Mouse (Mus musculus): ENCODE measurements around the gene Clps. TPM values are rescaled to one million over a fixed set of nuclear protein-coding genes. Genes with fewer than 3 reads are reported as not detected.

The Clps gene
- total and polyA plus RNA-seq, 3 experiments = not detected

DNA sequence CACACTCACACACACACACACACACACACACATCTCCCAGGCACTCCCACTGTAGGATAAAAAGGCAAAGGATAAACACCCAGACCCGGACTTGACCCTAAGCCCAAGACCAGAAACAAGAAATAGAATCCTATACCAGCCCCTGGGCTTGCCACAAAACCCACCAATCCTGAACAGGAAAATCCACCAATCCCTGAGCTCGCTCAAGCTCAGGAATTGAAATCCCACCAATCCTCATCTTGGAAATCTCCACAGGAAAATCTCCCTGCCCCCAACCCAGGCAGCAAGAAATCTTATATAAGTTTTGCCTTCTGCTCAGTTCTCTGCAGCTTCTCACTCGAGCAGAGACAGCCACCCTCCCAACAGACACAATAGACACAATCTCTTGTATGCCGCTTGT, 31.4 kb downstream of the Clps start:
- Histone ChIP-seq H3K4me3 (replicated peaks in 1 of 3; ENCODE audit: low read depth in 2 of 3, low read length in 2 of 3, poor library complexity in 1 of 3) (no peak overlapping the region), H3K9ac (ENCODE audit: insufficient read depth, low read depth) (no peak overlapping the region), H3K4me2 (ENCODE audit: insufficient read depth, low read depth, poor library complexity, severe bottlenecking) (no peak overlapping the region), H3K4me1 (ENCODE audit: control insufficient read depth in 1 of 2, insufficient read depth in 2 of 2) (peaks cover 8 to 32% of the 10 kb centered on the region in 2 experiments), H3K36me3 (replicated peaks in 1 of 2; ENCODE audit: control insufficient read depth in 1 of 2, insufficient read depth in 1 of 2, low read length in 1 of 2) (peaks cover 0 to 2% of the 10 kb centered on the region in 2 experiments), H3K27ac (ENCODE audit: insufficient read depth, low read depth) (no peak overlapping the region), H3K9me3 (replicated peaks; ENCODE audit: low read length) (no peaks in the 10 kb centered on the region), H3K79me2 (replicated peaks; ENCODE audit: control insufficient read depth, extremely low read depth, insufficient read depth, poor library complexity, severe bottlenecking) (no peaks in the 10 kb centered on the region), H3K27me3 (replicated peaks) (no peaks in the 10 kb centered on the region)
- dilution Hi-C loops (cut with MboI; ENCODE audit: extremely low pct_ligation_motif_present, extremely low pct_unique_long_range_greater_than_20kb, low sequenced_read_pairs) (no loop called here), in situ Hi-C loops (cut with MboI; ENCODE audit: low pct_ligation_motif_present, low pct_unique_long_range_greater_than_20kb, low sequenced_read_pairs) (no loop called here)
- TF ChIP-seq SIN3A (IDR thresholded peaks at IDR 0.05; ENCODE audit: low read length) = no peak
- no peak for TF ChIP-seq ZMIZ1 (IDR thresholded peaks at IDR 0.05; ENCODE audit: low read depth, low read length)
- no peak for TF ChIP-seq CHD2 (IDR thresholded peaks at IDR 0.05; ENCODE audit: low read length)
- TF ChIP-seq E2F4 (IDR thresholded peaks at IDR 0.05; ENCODE audit: insufficient replicate concordance, low read depth, low read length) = no peak
- TF ChIP-seq RAD21 (IDR thresholded peaks at IDR 0.05; ENCODE audit: low read depth, low read length) = no peak
- TF ChIP-seq MYC (IDR thresholded peaks at IDR 0.05; ENCODE audit: low read depth, low read length) = no peak
- no peak for TF ChIP-seq CHD1 (IDR thresholded peaks at IDR 0.05; ENCODE audit: low read depth, low read length)
- no peak for TF ChIP-seq SMC3 (IDR thresholded peaks at IDR 0.05; ENCODE audit: low read depth, low read length)
- TF ChIP-seq RCOR1 (conservative IDR thresholded peaks at IDR 0.05; ENCODE audit: low read depth, low read length) = no peak
- TF ChIP-seq TBP (conservative IDR thresholded peaks at IDR 0.05; ENCODE audit: low read depth, low read length) = no peak
- TF ChIP-seq ZKSCAN1 (IDR thresholded peaks at IDR 0.05; ENCODE audit: borderline replicate concordance, low read depth, low read length) = no peak
- TF ChIP-seq TCF12 (IDR thresholded peaks at IDR 0.05; ENCODE audit: low read depth, low read length) = no peak
- no peak for DNase-seq (ENCODE audit: extremely low read depth)

DNA sequence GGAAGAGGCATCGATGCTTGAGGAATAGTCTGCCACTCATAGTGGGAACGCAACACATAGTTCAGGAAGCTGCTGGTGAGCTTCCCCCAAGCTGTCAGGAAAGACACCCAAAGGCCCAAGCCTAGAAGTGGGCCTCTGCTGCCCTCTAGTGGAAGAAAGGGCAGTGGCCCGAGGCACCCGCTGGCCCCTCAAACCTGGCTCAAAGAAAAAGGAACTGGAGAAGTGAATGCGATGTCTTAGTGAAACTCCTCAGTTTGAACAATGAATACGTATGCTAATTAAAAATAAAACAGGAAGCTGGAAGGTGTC, 32.6 kb downstream of the Clps start:
- Histone ChIP-seq H3K4me3 (replicated peaks in 1 of 3; ENCODE audit: low read depth in 2 of 3, low read length in 2 of 3, poor library complexity in 1 of 3) (no peak overlapping the region), H3K9me3 (replicated peaks; ENCODE audit: low read length) (no peaks in the 10 kb centered on the region), H3K4me2 (ENCODE audit: insufficient read depth, low read depth, poor library complexity, severe bottlenecking) (peak overlapping the region; percentile 54), H3K36me3 (replicated peaks in 1 of 2; ENCODE audit: control insufficient read depth in 1 of 2, insufficient read depth in 1 of 2, low read length in 1 of 2) (peaks cover 0 to 2% of the 10 kb centered on the region in 2 experiments), H3K27me3 (replicated peaks) (no peaks in the 10 kb centered on the region), H3K4me1 (ENCODE audit: control insufficient read depth in 1 of 2, insufficient read depth in 2 of 2) (peaks cover 11 to 39% of the 10 kb centered on the region in 2 experiments), H3K9ac (ENCODE audit: insufficient read depth, low read depth) (no peak overlapping the region), H3K27ac (ENCODE audit: insufficient read depth, low read depth) (no peak overlapping the region), H3K79me2 (replicated peaks; ENCODE audit: control insufficient read depth, extremely low read depth, insufficient read depth, poor library complexity, severe bottlenecking) (no peaks in the 10 kb centered on the region)
- in situ Hi-C loops (cut with MboI; ENCODE audit: low pct_ligation_motif_present, low pct_unique_long_range_greater_than_20kb, low sequenced_read_pairs) = no loop called here
- no peak for TF ChIP-seq ZMIZ1 (IDR thresholded peaks at IDR 0.05; ENCODE audit: low read depth, low read length)
- TF ChIP-seq SMC3 (IDR thresholded peaks at IDR 0.05; ENCODE audit: low read depth, low read length) = peak; percentile 96
- peak; percentile 77 to 98 for TF ChIP-seq CTCF (conservative IDR thresholded peaks at IDR 0.05 in 1 of 2, IDR thresholded peaks at IDR 0.05 in 1 of 2; ENCODE audit: low read depth in 2 of 2, low read length in 2 of 2)
- TF ChIP-seq ZC3H11A (IDR thresholded peaks at IDR 0.05; ENCODE audit: low read depth, low read length) = peak; percentile 86
- no peak for TF ChIP-seq MAFK (IDR thresholded peaks at IDR 0.05; ENCODE audit: insufficient replicate concordance, low read length)
- TF ChIP-seq ELF1 (IDR thresholded peaks at IDR 0.05; ENCODE audit: low read depth, low read length) = peak; percentile 31; the same call in 1 of the 2 replicates
- no peak for TF ChIP-seq MYC (IDR thresholded peaks at IDR 0.05; ENCODE audit: low read depth, low read length)
- DNase-seq (ENCODE audit: extremely low read depth) = peak; percentile 80
- dilution Hi-C loops (cut with MboI; ENCODE audit: extremely low pct_ligation_motif_present, extremely low pct_unique_long_range_greater_than_20kb, low sequenced_read_pairs) = no loop called here
